Mouse (Mus musculus) spleen, adult 18-20 months (tissue): ENCODE results near the gene Ppp1cc.
A peak's percentile ranks its signal among the peaks of the same experiment; 100 is the strongest.

Experiments
- DNase-seq, 2 experiments: peaks; one replicate each; pipeline ENCODE4 v3.0.0; 2022; ENCODE audit warnings: mixed read lengths in 2 of 2

Ppp1cc gene

DNA sequence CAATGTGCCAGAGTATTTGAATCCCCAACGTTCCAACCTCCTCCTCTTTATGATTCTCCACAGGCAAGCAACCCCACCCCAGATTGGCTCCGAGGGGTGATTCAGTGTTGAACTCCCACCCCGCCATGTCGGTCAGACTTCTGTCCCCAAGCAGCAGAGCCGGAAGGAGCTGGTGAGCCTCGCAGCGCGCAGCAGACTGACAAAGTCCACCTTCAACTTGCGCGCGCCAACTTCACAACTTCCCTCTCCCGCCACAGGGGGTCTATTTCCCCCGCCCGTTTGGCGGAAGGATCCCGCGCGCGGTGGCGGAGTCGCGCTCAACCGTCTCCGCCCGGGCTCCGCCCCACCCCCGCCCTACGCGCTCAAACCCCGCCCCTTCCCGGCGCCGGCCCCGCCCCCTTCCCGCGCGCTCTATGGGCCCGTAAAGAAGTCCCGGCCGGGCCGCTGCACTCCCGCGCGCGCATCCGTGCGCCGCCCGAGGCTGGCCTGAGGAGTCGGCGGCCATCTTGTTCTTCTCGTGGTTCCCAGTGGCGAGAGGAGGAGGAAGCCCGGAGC lies at the start of gene Ppp1cc:
Gene Ppp1cc (plus strand): TSS at position 452 of the 555 bp plus-strand sequence.
- DNase-seq, result peak; percentile 86 to 88

DNA sequence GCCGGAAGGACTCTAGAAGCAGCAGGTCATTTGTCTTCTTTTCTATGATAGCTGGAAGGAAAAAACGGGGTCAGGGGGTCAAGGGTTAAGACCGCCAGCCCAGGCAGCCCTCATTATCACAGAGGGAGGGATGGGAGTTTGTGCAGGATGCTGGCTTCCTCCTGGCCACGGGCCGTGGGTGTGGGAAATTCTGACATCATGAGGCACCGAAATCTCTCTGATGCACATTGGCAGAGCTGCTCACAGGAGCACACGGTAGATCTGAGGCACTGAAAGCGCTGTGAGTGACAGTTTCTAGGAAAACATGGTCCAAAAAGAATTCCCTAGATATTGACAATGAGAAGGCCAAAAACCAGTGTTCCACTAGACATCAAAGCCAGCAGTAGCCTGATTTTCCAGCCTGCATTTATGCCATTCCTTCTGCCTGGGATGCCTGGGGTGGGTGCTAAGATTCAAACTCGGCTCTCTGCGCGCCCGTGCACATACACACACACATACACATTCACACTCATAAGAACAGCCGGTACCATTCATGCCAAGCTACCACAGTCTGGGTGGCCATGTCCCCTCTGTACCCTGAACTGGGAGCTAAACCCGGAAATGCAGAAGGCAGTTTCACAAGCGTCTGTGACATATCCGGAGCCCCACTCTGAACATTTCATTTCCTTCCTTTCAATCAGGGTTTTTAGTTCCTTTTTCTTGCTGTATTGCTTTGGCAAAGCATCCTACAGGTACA lies 48.6 kb upstream of the Ppp1cc start:
- DNase-seq, result no peak

GRCm38 (mm10) chr5:122110625-122111024 lies 47.5 kb upstream of the Ppp1cc start:
- DNase-seq, result no peak

GRCm38 (mm10) chr5:122111091-122111932 lies 46.8 kb upstream of the Ppp1cc start:
- no peak for DNase-seq

DNA sequence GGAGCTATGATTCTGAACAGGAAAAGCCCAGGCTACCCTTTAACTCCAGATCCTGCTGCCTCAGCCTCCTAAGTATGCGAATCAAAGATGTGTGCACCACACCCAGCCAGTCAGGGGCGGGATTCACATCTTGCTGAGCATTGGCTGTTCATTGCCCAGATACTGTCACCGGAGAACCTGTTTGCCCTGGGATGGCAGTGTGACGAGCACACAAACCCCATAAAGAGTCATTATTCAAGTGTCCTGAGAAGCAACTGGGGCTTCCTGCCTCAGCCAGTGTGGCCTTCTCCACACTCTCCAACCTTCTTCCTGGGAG lies 46.2 kb upstream of the Ppp1cc start:
- no peak for DNase-seq

DNA sequence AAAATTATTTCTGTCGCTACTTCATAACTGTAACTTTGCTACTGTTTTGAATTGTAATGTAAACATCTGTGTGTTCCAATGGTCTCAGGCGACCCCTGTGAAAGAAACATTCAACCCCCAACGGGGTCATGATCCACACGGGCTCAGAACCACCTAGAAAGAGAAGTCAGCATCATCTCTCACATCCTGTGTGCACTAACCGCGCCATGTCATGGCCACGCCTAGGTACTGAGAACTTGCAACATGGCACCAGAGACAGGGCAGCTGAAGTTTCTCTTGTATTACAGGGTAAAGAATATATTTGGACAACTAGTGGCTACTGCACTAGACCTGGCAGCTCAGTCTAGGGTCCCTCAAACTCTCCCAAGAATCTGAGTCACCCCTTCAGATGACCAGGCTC lies 44.6 kb upstream of the Ppp1cc start:
- DNase-seq, result no peak

DNA sequence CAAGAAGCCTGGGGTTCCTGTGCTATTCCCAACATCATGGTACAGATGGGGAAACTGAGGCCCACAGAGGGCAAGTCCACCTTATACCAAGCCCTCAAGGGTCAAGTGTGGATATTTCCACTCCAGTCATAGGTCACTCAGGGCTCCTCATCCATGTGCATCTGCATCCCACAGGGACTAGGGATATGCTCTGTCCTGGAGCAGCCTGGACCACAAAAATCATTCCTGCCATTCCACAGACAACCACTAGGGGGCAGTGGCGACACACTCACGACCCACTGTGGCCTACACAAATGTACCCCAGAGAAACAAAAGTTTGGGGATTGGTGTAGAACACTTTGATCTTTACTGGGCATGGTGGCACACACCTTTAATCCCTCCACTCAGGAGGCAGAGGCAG lies 43.9 kb upstream of the Ppp1cc start:
- peak in 1 of 2 experiments; percentile 64 for DNase-seq

- DNase-seq, result no peak
Observed at GRCm38 (mm10) chr5:122115266-122115763, 42.8 kb upstream of the Ppp1cc start.

DNA sequence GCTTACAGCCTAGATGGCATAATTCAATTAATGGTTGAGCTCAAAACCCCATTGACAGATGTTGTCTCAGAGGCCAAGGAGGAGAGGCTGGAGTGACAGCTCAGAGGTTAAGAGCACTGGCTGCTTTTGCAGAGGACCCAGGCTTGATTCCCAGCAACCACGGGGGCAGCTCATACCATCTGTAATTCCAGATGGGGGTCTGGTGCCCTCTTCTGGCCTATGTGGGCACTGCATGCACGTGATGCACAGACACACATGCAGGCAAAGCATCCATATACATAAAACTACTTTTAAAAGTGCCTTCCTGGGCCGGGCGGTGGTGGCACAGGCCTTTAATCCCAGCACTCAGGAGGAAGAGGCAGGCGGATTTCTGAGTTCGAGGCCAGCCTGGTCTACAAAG lies 41.8 kb upstream of the Ppp1cc start:
- DNase-seq, result no peak

- DNase-seq, result no peak
Observed at GRCm38 (mm10) chr5:122125211-122125760, 32.8 kb upstream of the Ppp1cc start.

DNA sequence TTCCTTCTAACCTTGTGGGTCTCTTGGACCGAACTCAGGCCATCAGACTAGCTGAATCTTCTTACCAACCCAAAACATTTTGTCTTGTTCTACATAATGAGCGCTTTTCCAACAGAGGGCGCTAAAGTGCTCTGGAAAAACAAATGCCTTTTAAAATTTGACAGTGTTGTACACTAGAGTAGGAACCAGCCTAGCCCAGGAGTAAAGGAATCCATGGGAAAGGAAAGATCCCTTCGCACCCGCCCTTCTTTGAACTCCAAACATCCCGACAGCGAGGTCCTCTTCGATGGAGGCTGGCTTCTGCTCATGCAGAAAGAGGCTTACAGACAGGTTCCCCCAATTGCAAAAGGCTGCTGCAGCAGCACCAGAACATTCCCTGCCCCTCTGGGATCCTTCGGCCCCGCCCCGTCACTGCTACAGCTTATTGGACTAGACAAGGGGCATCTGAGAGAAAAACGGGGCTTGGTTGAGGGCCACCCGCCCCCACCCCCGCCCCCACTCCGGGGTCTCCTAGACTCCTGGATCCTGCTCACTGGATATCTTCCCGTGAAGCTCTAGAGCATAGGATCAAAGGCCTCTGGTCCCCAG lies 28.9 kb upstream of the Ppp1cc start:
- peak in 1 of 2 experiments; percentile 61 for DNase-seq

DNA sequence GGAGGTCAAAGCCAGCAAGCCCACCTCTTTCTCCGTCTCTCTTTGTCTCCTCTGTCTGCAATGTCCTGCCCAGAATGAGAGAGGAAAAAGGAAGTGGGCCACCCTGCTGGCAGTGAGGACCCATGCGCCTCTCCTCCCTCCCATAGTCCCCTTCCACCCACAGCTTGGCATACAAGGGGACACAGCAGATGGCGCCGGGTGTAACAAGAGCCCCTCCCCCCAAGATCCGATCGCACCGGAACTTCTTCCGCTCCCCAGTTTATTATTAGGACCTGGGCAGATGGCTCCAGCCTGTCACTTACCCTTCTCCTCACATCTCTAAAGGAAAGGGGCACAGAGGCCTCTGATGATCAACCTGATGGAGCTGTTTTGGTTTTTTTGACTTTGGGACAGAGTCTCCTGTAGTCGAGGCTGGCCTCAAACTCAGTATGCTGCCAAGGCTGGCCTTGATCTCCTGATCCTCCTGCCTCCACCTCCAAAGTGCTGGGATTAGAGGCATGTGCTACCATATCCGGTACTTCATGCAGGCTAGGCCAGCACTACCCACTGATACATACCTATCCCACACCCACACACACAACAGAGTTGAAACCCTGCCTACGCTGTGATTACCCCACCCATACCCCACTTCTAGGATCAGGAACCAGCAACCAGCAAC lies 27.6 kb upstream of the Ppp1cc start:
- no peak for DNase-seq

- DNase-seq, result peak; percentile 79 to 93
Observed at GRCm38 (mm10) chr5:122131076-122132051, 26.7 kb upstream of the Ppp1cc start.

- DNase-seq, result no peak
Observed at GRCm38 (mm10) chr5:122132167-122133049, 25.7 kb upstream of the Ppp1cc start.

DNA sequence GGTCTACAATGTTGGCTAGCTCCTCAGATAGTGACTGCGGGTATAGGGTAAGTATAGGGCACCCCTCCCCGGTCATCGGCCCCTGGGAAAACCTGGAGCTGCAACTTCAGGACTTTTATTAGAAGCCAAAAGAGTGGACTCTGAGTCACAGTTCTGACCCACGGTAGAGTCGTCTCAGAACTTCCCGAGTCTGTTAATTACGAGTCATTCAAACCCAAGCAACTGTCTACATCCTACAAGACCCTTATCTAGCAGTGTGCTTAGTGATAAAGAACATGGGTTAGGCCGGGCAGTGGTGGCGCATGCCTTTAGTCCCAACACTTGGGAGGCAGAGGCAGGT lies 25.1 kb upstream of the Ppp1cc start:
- DNase-seq, result no peak

DNA sequence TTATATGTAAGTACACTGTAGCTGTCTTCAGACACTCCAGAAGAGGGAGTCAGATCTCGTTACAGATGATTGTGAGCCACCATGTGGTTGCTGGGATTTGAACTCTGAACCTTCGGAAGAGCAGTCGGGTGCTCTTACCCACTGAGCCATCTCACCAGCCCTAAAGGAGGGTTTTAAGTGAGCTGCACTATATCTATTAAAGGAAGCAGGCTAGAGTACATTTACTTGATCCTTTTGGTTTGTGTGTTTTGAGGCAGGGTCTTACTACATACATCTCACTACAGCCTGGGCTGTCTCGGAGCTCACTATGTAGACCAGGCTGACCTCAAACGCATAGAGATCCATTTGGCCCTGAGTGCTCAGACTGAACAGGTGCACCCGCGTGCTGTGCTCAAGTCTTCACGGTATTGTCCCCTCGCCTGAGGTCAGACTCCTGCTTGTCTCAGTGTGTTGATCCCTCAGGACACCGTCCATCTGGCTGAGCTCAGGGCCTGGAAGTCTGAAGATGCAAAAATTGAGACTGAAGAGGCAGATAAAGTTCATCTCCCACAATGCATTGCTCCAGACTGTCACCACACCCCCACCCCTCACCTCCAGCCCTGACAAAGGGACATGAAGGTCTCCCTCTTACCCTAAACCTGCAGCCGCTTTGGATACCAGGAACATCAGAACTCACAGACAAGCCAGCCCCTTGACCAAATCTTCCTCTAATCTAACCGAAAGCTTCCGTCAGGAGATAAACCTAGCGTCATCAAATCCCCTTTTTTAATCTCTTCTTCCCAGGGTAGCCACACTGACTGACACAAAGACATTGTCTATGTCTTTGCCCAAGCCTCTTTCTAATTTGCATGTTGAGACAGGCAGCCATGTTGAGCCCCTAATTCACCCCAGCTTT lies 23.4 kb upstream of the Ppp1cc start:
- no peak for DNase-seq

- DNase-seq, result no peak
Observed at GRCm38 (mm10) chr5:122135290-122135882, 22.7 kb upstream of the Ppp1cc start.

DNA sequence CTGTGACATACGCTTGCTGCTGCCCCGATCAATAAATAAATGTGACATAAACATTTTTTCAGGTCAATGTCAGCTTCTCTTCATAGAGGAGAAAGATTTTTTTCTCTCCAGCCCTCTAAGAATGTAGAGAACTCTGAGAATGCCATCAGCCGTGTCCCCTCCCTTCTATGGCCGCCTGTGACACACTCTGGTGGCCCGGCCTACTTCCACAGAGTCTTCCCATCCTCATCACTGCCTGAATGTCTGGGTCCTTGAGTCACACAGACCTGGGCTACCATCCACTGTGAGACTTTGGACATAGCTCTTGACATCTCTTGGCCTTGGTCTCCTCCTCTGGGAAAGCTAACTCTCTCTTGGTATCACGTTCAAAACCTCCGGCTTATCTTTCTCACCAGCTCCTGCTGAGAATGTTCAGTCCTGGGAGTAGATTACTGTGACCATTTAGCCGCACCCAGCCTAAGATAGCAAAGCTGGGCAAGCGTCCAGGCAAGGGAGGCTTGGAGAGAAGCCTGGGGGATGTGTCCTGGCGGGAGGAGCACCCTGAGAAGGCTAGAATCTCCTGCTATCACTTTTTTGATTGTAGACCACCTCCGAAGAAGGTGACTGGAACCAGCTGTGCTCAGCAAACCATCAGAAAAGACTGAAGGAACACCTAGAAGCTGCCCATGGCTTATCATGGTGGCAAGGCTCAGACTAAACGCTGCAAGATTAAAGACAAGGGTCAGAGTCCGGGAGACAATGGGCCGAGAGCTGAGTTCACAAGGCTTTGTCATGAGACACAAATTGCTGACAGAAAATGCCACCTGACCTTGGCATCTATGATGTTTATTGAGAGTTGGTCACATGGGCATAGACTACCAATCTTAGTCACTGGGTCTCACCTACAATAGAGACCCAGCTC lies 21.3 kb upstream of the Ppp1cc start:
- no peak for DNase-seq
